Mouse (Mus musculus) embryonic facial prominence, embryonic 12.5 days (tissue): ENCODE data around the gene Gpr107. TPM values are rescaled to one million over a fixed set of nuclear protein-coding genes. Genes with fewer than 3 reads are reported as not detected.

ENCODE experiments used
- ATAC-seq: fragments of 200-750 bp; cut with Nextera tagmentation; 2 replicates; pipeline ENCODE4 v1.8.0; 2017; ENCODE audit not compliant: insufficient number of reproducible peaks, insufficient read depth, low FRiP score, low TSS enrichment
- H3K27ac ChIP-seq: fragments of 300-500 bp; sonication (generic); 2 replicates; pipeline ENCODE4 v1.5.1; 2016; ENCODE audit warnings: mild to moderate bottlenecking
- H3K27me3 ChIP-seq: fragments of 300-500 bp; sonication (generic); 2 replicates; pipeline ENCODE4 v1.6.1; 2016; ENCODE audit warnings: mild to moderate bottlenecking, moderate library complexity
- H3K36me3 ChIP-seq: fragments of 300-500 bp; sonication (generic); 2 replicates; pipeline ENCODE4 v1.6.1; 2016; ENCODE audit warnings: mild to moderate bottlenecking
- H3K4me1 ChIP-seq: fragments of 300-500 bp; sonication (generic); 2 replicates; pipeline ENCODE4 v1.6.1; 2016
- H3K4me2 ChIP-seq: fragments of 300-500 bp; sonication (generic); replicated peaks from 2 replicates; pipeline ENCODE4 v1.6.1; 2016; ENCODE audit warnings: mild to moderate bottlenecking, moderate library complexity
- H3K4me3 ChIP-seq: fragments of 300-500 bp; sonication (generic); 2 replicates; pipeline ENCODE4 v1.5.1; 2016; ENCODE audit warnings: mild to moderate bottlenecking
- H3K9ac ChIP-seq: fragments of 300-500 bp; sonication (generic); 2 replicates; pipeline ENCODE4 v1.6.1; 2016; ENCODE audit warnings: mild to moderate bottlenecking, moderate library complexity
- H3K9me3 ChIP-seq: fragments of 300-500 bp; sonication (generic); 2 replicates; pipeline ENCODE4 v1.6.1; 2016; ENCODE audit warnings: mild to moderate bottlenecking, moderate library complexity
- WGBS: fragments of 180-500 bp; shearing (Covaris S2); methylation state at CpG from one replicate; pipeline ENCODE4 v1.1.7; 2016; 5-methylcytosine and 5-hydroxymethylcytosine counted together
- polyA plus RNA-seq: library from polyadenylated mRNA; unstranded; fragments of >200 nt; fragmentation: Nextera tagmentation; extraction: Ambion mirVana; gene quantifications from 2 replicates; pipeline ENCODE4 v1.2.1, GENCODE M21; 2016

The Gpr107 gene
- polyA plus RNA-seq = 37.5 and 41.1 TPM in 2 replicates

DNA sequence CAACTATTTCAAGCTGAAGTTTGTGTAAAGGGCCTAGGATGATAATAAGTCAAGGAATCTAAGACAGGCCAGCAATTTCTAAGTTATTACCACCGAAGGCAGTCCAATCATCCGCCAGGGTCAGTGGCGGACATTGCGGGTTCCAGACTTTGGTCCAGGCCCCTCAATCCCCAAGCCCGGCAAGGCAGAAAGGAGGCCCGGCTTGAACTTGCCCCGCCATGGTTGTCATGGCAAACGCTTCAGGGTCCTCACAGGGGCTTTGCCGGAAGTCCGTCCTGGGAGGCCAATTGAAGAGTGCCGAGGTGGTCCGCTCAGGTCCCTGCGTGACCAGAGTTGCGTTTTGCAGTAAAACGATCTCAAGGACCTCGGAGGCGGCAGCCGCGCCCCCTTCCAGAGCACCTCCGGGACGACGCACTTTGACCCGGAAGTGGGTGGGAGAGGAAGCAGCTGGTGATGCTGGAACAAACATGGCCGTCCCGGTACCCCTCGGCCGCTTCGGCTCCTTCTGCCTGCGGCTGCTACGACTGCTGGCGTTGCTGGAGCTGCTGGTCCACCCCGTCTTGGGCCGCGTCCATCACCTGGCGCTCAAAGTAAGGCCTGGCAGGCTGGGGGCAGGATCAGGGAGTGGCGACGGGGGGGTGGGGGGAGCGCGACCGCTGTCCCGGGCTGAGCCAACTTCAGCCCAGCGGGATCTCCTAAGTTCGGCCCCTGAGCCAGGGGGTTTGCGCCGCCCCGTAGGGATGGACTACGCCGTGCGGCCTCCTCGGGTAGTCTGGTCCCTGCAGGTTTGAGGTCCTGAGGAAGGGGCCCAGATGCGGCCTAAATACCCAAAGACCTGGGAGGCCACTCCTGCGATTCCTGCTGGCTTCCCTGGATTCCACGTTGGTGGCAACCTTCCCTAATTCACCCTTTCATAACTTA is at the start of gene Gpr107:
TSS of gene Gpr107 (plus strand) at position 425 of the 921 bp plus-strand sequence.
- peak within 1 kb of the TSS; percentile 64 for H3K4me2 ChIP-seq
- H3K9me3 ChIP-seq = no peaks in the 10 kb centered on the region
- H3K4me1 ChIP-seq = peaks cover 15% of the 10 kb centered on the region; the same call in 1 of the 2 replicates
- ATAC-seq = peak; percentile 87
- peak within 1 kb of the TSS; percentile 58 for H3K27ac ChIP-seq
- H3K36me3 ChIP-seq = peaks cover 14% of the 10 kb centered on the region; the same call in 1 of the 2 replicates
- peak within 1 kb of the TSS; percentile 80 for H3K9ac ChIP-seq
- WGBS = under 1% methylated on average over 53 of the region's 53 CpGs
- no peaks in the 10 kb centered on the region for H3K27me3 ChIP-seq
- peak within 1 kb of the TSS; percentile 80 for H3K4me3 ChIP-seq

DNA sequence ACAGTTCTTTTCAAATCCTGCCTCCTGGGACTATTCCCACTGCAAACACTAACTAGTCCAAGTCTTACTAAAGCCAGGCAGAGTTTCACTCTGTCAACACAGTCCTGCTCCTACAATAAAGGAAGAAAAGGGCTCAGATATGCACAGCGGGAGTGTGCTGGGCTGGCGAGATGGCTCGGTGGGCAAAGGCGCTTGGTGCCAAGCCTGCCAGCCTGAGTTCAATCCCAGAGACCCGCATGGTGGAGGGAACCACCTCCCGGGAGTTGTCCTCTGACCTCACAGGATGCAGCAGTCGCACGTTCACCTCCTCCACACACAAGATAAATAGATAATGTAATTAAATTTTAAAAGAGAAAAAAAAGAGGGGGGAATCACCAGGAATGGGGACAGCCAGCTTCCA is 48.8 kb upstream of the Gpr107 start:
- WGBS = 63% methylated on average over 8 of the region's 8 CpGs
- Histone ChIP-seq H3K36me3 (no peaks in the 10 kb centered on the region; the same call in 1 of the 2 replicates), H3K9me3 (no peaks in the 10 kb centered on the region), H3K4me3 (no peak overlapping the region), H3K4me2 (no peak overlapping the region), H3K9ac (no peak overlapping the region), H3K27me3 (no peaks in the 10 kb centered on the region), H3K4me1 (peaks cover 19% of the 10 kb centered on the region), H3K27ac (no peak overlapping the region)
- no peak for ATAC-seq

DNA sequence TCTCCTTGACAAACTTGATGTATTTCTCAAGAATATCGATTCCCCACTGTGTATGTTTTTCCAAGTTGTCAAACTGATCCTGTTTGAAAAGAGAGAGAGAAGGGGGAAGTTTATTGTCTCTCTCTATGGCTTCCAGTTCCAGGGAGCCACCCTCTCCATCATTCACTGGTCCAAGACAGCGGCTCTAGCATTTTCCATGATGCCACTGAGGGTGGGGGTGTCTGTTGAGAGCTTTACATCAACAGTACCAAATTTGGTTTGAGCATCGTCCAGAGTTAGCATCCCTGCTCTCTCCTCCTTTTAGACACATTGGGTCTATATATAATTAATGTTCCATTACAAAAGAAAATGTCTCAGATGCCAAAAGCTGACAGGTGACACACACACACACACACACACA is 46.8 kb upstream of the Gpr107 start:
- H3K27me3 ChIP-seq = no peaks in the 10 kb centered on the region
- H3K9me3 ChIP-seq = no peaks in the 10 kb centered on the region
- no peak overlapping the region for H3K27ac ChIP-seq
- no peaks in the 10 kb centered on the region; the same call in 1 of the 2 replicates for H3K36me3 ChIP-seq
- no peak for ATAC-seq
- 80% methylated on average over 3 of the region's 3 CpGs for WGBS
- H3K9ac ChIP-seq = no peak overlapping the region
- H3K4me2 ChIP-seq = no peak overlapping the region
- H3K4me1 ChIP-seq = peaks cover 26% of the 10 kb centered on the region
- H3K4me3 ChIP-seq = no peak overlapping the region

DNA sequence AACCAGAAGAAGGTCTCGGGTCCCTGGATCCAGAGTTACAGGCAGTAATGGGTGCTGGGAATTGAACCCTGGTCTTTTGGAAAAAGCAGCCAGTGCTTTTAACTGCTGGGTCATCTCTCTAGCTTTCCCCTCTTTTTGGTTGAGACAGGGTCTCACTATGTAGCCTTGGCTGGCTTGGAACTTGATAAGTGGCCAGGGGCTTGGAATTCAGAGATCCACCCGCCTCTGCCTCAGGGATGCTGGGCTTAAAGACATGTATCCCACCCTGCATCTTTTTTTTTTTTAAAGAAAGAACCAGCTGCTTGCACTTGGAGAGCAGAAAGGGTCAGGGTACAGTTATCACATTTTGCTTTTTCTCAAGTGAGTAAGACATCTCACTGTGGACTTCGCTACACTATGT is 46.1 kb upstream of the Gpr107 start:
- WGBS = 90% methylated on average over 3 of the region's 3 CpGs
- H3K9ac ChIP-seq = no peak overlapping the region
- no peak overlapping the region for H3K27ac ChIP-seq
- H3K9me3 ChIP-seq = no peaks in the 10 kb centered on the region
- no peaks in the 10 kb centered on the region; the same call in 1 of the 2 replicates for H3K36me3 ChIP-seq
- H3K4me2 ChIP-seq = no peak overlapping the region
- H3K4me3 ChIP-seq = no peak overlapping the region
- peaks cover 32% of the 10 kb centered on the region for H3K4me1 ChIP-seq
- no peaks in the 10 kb centered on the region for H3K27me3 ChIP-seq
- no peak for ATAC-seq

DNA sequence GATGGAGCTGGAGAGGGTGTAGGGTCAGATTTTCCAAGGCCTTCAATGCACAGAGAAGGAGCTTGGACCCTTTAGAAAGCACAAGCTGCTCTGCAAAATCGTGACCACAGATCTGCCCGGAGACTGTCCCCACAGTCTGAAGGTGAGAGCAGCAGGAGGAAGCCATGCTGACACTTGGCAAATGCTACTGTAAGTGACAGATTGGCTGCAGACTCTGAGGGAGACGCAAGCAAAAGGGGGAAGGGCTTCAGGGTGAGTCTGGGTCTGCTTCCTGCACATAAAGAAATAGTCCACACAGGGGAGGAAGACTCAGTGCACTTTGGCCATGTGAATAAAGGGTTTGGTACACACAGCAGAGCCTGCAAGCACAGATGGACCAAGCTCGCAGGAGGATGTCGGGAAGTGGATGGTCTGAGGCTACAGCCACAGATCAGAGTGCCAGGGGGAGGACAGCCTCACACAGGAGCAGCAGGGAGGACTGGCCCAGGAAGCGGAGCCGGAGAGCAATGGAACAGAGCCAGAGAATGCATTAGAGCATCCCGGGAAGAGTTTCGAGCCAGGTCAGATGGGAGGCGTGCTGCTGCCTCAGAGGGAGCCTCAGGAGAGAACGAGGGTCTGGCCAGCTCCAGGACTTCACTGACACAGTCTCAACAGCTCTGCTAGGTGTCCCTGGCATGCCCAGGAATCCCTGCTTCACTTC is 45.3 kb upstream of the Gpr107 start:
- peaks cover 32% of the 10 kb centered on the region for H3K4me1 ChIP-seq
- no peaks in the 10 kb centered on the region for H3K9me3 ChIP-seq
- ATAC-seq = no peak
- H3K4me2 ChIP-seq = no peak overlapping the region
- peak overlapping the region; percentile 24; the same call in 1 of the 2 replicates for H3K27ac ChIP-seq
- no peaks in the 10 kb centered on the region for H3K27me3 ChIP-seq
- H3K4me3 ChIP-seq = no peak overlapping the region
- 42% methylated on average over 11 of the region's 11 CpGs for WGBS
- no peaks in the 10 kb centered on the region; the same call in 1 of the 2 replicates for H3K36me3 ChIP-seq
- H3K9ac ChIP-seq = no peak overlapping the region

DNA sequence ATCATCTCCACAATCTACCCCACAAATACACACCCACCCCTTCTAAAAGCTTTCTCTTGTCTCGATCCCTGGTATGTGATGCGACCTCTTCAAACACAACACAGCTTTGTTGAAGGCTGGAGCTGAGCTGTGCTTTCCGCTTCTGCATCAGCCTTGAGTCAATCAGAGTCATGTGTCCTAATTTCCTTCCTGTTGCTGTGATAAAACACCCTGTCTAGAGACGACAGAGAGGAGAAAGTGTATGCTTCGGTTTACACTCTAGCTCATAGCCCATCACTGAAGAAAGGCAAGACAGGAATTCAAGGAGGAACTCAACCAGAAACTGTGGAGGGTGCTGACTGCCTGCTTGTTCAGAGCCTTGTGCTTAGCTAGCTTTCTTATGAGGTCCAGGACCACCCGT is 43.9 kb upstream of the Gpr107 start:
- Histone ChIP-seq H3K4me1 (peaks cover 32% of the 10 kb centered on the region), H3K4me2 (no peak overlapping the region), H3K27ac (no peak overlapping the region), H3K36me3 (no peaks in the 10 kb centered on the region; the same call in 1 of the 2 replicates), H3K4me3 (no peak overlapping the region), H3K27me3 (no peaks in the 10 kb centered on the region), H3K9me3 (no peaks in the 10 kb centered on the region), H3K9ac (no peak overlapping the region)
- ATAC-seq = no peak
- 61% methylated on average over 6 of the region's 6 CpGs for WGBS

DNA sequence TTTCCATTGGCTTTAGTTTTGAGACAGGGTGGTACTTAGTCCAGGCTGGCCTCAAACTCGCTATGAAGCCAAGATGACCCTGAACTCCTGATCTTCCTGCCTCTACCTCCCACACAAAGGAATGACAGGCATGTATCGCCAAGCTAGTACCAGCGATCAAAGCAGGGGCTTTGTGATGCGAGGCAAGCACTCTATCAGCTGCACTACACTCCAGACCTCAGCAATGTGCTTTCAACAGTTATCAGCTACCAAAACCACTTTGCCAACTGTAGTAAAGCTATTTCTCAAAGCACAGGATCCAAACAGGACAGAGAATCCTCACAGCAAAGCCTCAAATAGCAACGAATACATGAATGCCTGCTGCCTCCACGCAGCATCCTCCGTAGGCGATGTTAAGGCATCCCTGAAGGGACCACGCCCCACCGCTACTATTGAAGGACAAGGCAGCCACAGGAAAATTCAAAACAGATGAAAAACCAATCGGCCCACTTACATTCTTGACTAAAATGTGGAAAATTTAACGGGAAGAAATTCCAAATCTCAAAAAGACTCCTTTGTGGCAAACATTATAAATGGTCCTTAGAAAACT is 42.1 kb upstream of the Gpr107 start:
- H3K27ac ChIP-seq = peak overlapping the region; percentile 63
- no peak overlapping the region for H3K9ac ChIP-seq
- no peak for ATAC-seq

DNA sequence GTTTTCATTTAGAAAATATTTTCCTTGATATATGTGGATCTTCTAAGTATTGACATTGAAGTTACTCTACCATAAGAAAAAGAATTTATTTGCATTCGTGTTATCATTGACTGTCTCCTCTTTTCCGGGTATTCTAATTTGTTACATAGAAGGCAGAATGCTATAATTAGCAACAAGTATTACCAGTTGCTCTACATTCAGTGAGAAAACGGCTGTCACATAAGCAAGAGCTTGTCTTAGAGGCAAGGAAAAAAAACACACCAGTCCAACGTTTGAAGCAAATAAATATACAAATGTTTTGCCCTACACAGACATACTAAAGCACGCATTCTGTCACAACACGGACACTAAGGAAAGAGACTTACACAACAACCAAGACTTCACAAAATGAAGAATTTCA is 40.4 kb upstream of the Gpr107 start:
- 69% methylated on average over 6 of the region's 6 CpGs for WGBS
- Histone ChIP-seq H3K9me3 (no peaks in the 10 kb centered on the region), H3K4me1 (peaks cover 43% of the 10 kb centered on the region), H3K27me3 (no peaks in the 10 kb centered on the region), H3K27ac (no peak overlapping the region), H3K9ac (no peak overlapping the region), H3K36me3 (no peaks in the 10 kb centered on the region), H3K4me3 (no peak overlapping the region), H3K4me2 (no peak overlapping the region)
- ATAC-seq = no peak

More for the DNA sequence above, 42.1 kb upstream of the Gpr107 start:
- Histone ChIP-seq H3K36me3 (no peaks in the 10 kb centered on the region), H3K9me3 (no peaks in the 10 kb centered on the region), H3K4me3 (no peak overlapping the region), H3K4me2 (no peak overlapping the region), H3K4me1 (peaks cover 32% of the 10 kb centered on the region), H3K27me3 (no peaks in the 10 kb centered on the region)
- 59% methylated on average over 12 of the region's 12 CpGs for WGBS

DNA sequence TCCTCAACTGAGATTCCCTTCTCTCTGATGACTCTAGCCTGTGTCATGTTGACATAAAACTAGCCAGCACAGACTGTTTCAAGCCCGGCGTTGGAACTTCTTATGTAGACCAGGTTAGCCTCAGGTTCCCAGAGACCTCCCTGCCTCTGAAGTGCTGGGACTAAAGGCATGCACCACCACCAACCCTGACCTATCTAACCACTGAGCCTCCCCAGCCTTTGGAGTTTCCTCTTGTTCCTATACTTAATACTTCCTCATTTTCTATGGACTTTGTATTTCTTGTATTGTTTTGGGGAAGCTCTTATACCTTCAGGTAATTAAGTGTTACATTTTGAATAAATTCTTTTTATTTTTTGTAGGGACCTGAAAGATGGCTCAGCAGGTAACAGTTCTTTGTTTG is 37.9 kb upstream of the Gpr107 start:
- H3K4me3 ChIP-seq = no peak overlapping the region
- H3K4me2 ChIP-seq = no peak overlapping the region
- no peak overlapping the region for H3K27ac ChIP-seq
- H3K9ac ChIP-seq = no peak overlapping the region
- no peaks in the 10 kb centered on the region for H3K36me3 ChIP-seq
- no peaks in the 10 kb centered on the region for H3K9me3 ChIP-seq
- no peak for ATAC-seq
- WGBS = 94% methylated on average over 2 of the region's 2 CpGs
- peaks cover 28% of the 10 kb centered on the region for H3K4me1 ChIP-seq
- no peaks in the 10 kb centered on the region for H3K27me3 ChIP-seq

DNA sequence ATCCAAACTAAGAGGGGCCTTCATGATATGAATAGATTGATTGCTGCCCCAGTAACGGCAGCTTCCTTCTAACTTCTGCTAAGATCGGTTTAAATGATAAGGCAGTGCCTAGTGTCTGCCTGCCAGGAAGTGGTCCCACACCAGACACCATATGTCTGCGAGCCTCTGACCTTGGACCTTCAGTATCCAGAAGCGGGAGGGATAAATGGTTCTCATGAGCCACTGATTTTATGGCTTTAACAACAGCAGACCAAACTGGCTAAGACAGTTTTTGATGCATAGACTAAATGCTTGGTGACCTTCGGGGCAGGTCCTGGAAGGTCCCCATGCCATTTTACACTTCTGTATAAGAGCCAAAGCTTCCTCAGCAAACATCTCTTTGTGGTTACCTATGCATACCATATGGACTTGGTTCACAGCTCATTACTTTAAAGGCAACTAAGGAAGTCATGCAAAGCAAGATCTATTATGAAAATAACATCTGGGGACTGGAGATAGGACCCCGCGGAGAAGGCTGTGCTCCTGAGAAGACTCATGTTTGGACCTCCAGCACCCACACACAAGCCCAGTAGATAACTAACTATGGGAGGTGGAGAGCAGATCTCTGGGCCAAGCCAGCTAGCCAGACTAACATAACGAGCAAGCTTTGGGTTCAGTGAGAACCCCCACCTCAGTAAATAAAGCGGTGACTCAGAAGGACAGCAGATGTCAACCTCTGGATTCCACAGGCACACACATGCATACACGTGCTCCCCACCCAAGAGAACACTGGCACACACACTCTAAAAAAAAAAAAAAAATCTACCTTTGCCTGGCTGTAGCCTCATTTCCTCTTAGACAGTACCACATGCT is 36.8 kb upstream of the Gpr107 start:
- WGBS = 52% methylated on average over 10 of the region's 10 CpGs
- peak overlapping the region; percentile 61 for H3K27ac ChIP-seq
- H3K4me2 ChIP-seq = no peak overlapping the region
- H3K27me3 ChIP-seq = no peaks in the 10 kb centered on the region
- no peak for ATAC-seq
- no peaks in the 10 kb centered on the region for H3K9me3 ChIP-seq
- H3K36me3 ChIP-seq = no peaks in the 10 kb centered on the region
- H3K4me3 ChIP-seq = no peak overlapping the region
- H3K4me1 ChIP-seq = peaks cover 22% of the 10 kb centered on the region
- H3K9ac ChIP-seq = no peak overlapping the region
